Comparison of ENCODE assay signal across 19 mouse cellular contexts in the genomic region with DNA sequence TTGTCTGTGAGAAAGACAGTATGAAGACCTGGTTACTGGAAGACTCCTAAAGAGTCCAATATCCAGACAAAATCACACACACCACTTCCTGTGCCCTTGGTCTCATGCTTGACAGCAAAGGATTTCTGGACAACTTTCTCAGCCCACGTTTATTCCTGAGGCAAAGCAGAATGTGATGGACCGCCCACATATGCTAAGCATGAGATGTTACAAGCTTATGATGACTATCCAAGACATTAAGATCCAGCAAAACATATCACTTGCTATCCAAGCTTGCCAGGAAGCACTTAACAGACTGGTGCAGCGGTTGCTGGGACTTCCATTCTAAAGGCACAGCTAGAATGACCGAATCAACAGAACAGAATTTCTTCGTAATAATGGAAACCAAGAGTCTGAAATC.
DNase-seq lines count a peak whose midpoint lies in the region.
"Had no signal": no experiment of that assay in that cellular context is flagged by ENCODE, and none has a peak within 500 bp of the region (broad histone marks: within the 10 kb centered on the region; RNA-seq: fewer than 3 reads in every experiment).

No protein-coding gene starts in this region.

- intact Hi-C loops in left cerebral cortex, postnatal 4 days (cut with DNase I): no loop called here

- DNase-seq in left cerebral cortex, adult 18-20 months (ENCODE audit: low spot score in 2 of 2): peak; percentile 13 to 41
- no peak for DNase-seq in left cerebral cortex, postnatal 4 days
- DNase-seq in right cerebral cortex, adult 18-20 months: peak; percentile 31
- no peak for DNase-seq in right cerebral cortex, postnatal 10 days (ENCODE audit: low spot score in 2 of 2)
- DNase-seq in fat pad, adult 2 months (ENCODE audit: extremely low read depth, low read depth, low spot score): peak; percentile 3
- DNase-seq in telencephalon, adult 2 months (ENCODE audit: low read depth, low spot score): peak; percentile 45
- no peak for DNase-seq in thymus, postnatal 0 days (ENCODE audit: low spot score)
- DNase-seq: adrenal gland, adult 2 months; adrenal gland, postnatal 14 days; cerebellum, adult 11-12 months; cerebellum, adult 8-10 months; cerebellum, postnatal 10 days; cerebellum, postnatal 36 days; embryo, embryonic 11 days; gastrocnemius, adult 2 months; gastrocnemius, postnatal 25 days; heart, adult 2 months; heart, postnatal 14 days; heart, postnatal 4 days had no signal

Comparison
In these comparisons a context has a peak if more than half of its experiments do, and no peak if none do; other contexts are left out.
1. DNase-seq: peak in left cerebral cortex, adult 18-20 months (2 of 2), right cerebral cortex, adult 18-20 months (single experiment), fat pad, adult 2 months (single experiment) and telencephalon, adult 2 months (single experiment); none in left cerebral cortex, postnatal 4 days (single experiment), right cerebral cortex, postnatal 10 days (0 of 2) and thymus, postnatal 0 days (single experiment).